Mouse (Mus musculus): ENCODE measurements at regions not wholly inside any gene's neighbourhood (a gene's known extent, or its start where the extent isn't known, plus 50 kb on each side); places are given as distances from the start of the nearest gene placed in this dataset.

DNA sequence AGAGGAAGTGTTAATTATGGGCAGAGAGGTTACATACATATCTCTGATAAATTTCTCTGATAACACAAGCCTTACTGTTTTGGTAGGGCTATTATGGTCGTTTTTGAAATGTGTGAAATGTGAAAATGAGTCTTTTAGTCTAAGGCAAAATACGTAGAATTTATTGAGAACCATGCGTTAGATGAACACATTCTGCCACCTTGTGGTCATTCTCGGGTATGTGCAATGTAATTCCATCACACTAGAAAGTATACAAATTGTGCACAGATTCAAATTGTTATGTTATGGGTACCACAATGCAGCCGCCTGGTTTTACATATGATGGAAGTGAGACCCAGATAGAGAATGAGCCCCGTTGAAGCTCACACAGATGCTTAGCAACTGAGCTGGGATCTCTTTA, 138.7 kb downstream of the Cdr1 start:
- peak; percentile 4 for DNase-seq (ENCODE audit: low spot score)

DNA sequence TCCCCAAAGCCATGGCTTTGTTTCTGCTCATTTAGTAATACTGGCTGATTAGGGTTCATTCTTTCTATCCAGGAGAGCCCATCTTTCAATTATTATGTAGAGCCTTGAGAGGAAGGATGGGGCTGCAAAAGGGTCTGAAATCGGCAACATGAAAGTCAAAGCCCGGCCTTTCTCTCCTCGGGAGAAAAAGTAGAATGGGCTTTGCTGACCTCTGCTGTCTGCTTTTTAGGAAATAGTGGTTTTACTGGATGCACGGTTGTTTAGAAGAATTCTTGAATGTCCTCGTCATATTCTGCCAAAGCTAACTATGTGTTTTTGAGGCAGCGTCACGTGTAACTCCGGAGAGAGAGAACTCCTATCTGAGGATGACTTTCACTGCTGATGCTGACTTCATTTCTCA, 142.2 kb downstream of the Cdr1 start:
- no peak for DNase-seq (ENCODE audit: low spot score)
